In genomic region chr2:24905653-24906155, GRCm38 (mm10) we compare ENCODE assay signal across 12 mouse cellular contexts. TPM values are rescaled to one million over a fixed set of nuclear protein-coding genes. Genes with fewer than 3 reads are reported as not detected.
A peak's percentile ranks its signal among the peaks of the same experiment; 100 is the strongest.
DNase-seq lines count a peak whose midpoint lies in the region; ATAC-seq lines count a peak whose summit lies in the region.
"Had no signal": no experiment of that assay in that cellular context is flagged by ENCODE, and none has a peak within 500 bp of the region (broad histone marks: within the 10 kb centered on the region; RNA-seq: fewer than 3 reads in every experiment).

No protein-coding gene starts in this region.

- H3K4me1 ChIP-seq in kidney, embryonic 14.5 days (ENCODE audit: control insufficient read depth, insufficient read depth, low read length): peaks cover 18% of the 10 kb centered on the region
- peaks cover 18% of the 10 kb centered on the region for H3K4me1 ChIP-seq in embryonic facial prominence, embryonic 10.5 days
- peaks cover 30% of the 10 kb centered on the region for H3K4me1 ChIP-seq in hindbrain, embryonic 12.5 days
- H3K4me1 ChIP-seq in neural tube, embryonic 13.5 days (replicated peaks): peaks cover 51% of the 10 kb centered on the region

- WGBS in kidney, embryonic 14.5 days: 18% methylated on average over 2 of the region's 2 CpGs
- WGBS in embryonic facial prominence, embryonic 10.5 days: 40% methylated on average over 2 of the region's 2 CpGs
- 13% methylated on average over 2 of the region's 2 CpGs for WGBS in hindbrain, embryonic 12.5 days
- WGBS in neural tube, embryonic 13.5 days: 9% methylated on average over 2 of the region's 2 CpGs

- H3K9me3 ChIP-seq in kidney, embryonic 14.5 days (ENCODE audit: control insufficient read depth, low read length): no peaks in the 10 kb centered on the region
- no peaks in the 10 kb centered on the region for H3K9me3 ChIP-seq in embryonic facial prominence, embryonic 10.5 days
- H3K9me3 ChIP-seq in hindbrain, embryonic 12.5 days (replicated peaks): no peaks in the 10 kb centered on the region
- no peaks in the 10 kb centered on the region for H3K9me3 ChIP-seq in neural tube, embryonic 13.5 days

- peak overlapping the region; percentile 55; the same call in 1 of the 2 replicates for H3K27ac ChIP-seq in kidney, embryonic 14.5 days (ENCODE audit: low read depth, low read length)
- H3K27ac ChIP-seq in embryonic facial prominence, embryonic 10.5 days (replicated peaks): peak overlapping the region; percentile 32; the same call in 1 of the 2 replicates
- peak overlapping the region; percentile 85 for H3K27ac ChIP-seq in hindbrain, embryonic 12.5 days
- peak overlapping the region; percentile 88 for H3K27ac ChIP-seq in neural tube, embryonic 13.5 days (replicated peaks)

- peak overlapping the region; percentile 34; the same call in 1 of the 2 replicates for H3K9ac ChIP-seq in kidney, embryonic 14.5 days (ENCODE audit: low read depth, low read length)
- H3K9ac ChIP-seq in hindbrain, embryonic 12.5 days: no peak overlapping the region
- peak overlapping the region; percentile 62 for H3K9ac ChIP-seq in neural tube, embryonic 13.5 days

- DNase-seq in kidney, postnatal 14 days: no peak
- DNase-seq in embryonic facial prominence, embryonic 10.5 days (ENCODE audit: low spot score): no peak
- no peak for DNase-seq in urinary bladder, postnatal 36 days (ENCODE audit: low spot score in 2 of 2)
- no peak for DNase-seq in adrenal gland, postnatal 25 days
- DNase-seq in layer of hippocampus, adult 11-12 months (ENCODE audit: low spot score): no peak
- DNase-seq: adrenal gland, postnatal 10 days; cerebellum, postnatal 36 days; kidney, postnatal 25 days had no signal

- no peak for ATAC-seq in kidney, embryonic 14.5 days (ENCODE audit: low FRiP score, low TSS enrichment)
- ATAC-seq in hindbrain, embryonic 12.5 days (ENCODE audit: low FRiP score): peak; percentile 63; the same call in 1 of the 2 replicates
- ATAC-seq in neural tube, embryonic 13.5 days (ENCODE audit: low read depth): no peak

- no peaks in the 10 kb centered on the region for H3K27me3 ChIP-seq in kidney, embryonic 14.5 days (ENCODE audit: control insufficient read depth, insufficient read depth, low read length)
- H3K27me3 ChIP-seq in embryonic facial prominence, embryonic 10.5 days (replicated peaks; ENCODE audit: low read depth, poor library complexity, severe bottlenecking): no peaks in the 10 kb centered on the region
- H3K27me3 ChIP-seq in hindbrain, embryonic 12.5 days: no peaks in the 10 kb centered on the region
- no peaks in the 10 kb centered on the region for H3K27me3 ChIP-seq in neural tube, embryonic 13.5 days

- H3K4me2 ChIP-seq in kidney, embryonic 14.5 days (replicated peaks; ENCODE audit: low read depth, low read length): no peak overlapping the region
- H3K4me2 ChIP-seq in hindbrain, embryonic 12.5 days (replicated peaks): peak overlapping the region; percentile 23; the same call in 1 of the 2 replicates
- peak overlapping the region; percentile 34 for H3K4me2 ChIP-seq in neural tube, embryonic 13.5 days
- H3K4me2 ChIP-seq: liver, embryonic 11.5 days had no signal

- H3K4me3 ChIP-seq in kidney, embryonic 14.5 days (ENCODE audit: low read length): no peak overlapping the region
- no peak overlapping the region for H3K4me3 ChIP-seq in embryonic facial prominence, embryonic 10.5 days
- no peak overlapping the region for H3K4me3 ChIP-seq in hindbrain, embryonic 12.5 days
- no peak overlapping the region for H3K4me3 ChIP-seq in neural tube, embryonic 13.5 days

- no peaks in the 10 kb centered on the region; the same call in 1 of the 2 replicates for H3K36me3 ChIP-seq in kidney, embryonic 14.5 days (ENCODE audit: control insufficient read depth, insufficient read depth, low read length)
- peaks cover 23% of the 10 kb centered on the region for H3K36me3 ChIP-seq in embryonic facial prominence, embryonic 10.5 days (replicated peaks)
- H3K36me3 ChIP-seq in hindbrain, embryonic 12.5 days: no peaks in the 10 kb centered on the region
- 0 out of 2 replicates have a peak, but pooled peaks cover 5% of the 10 kb centered on the region for H3K36me3 ChIP-seq in neural tube, embryonic 13.5 days

RNA-seq across cellular contexts. Expression of gene Ehmt1, which starts 13.7 kb away (rescaled TPM):
- 61.3 and 101 TPM in 2 replicates for polyA plus RNA-seq in kidney, embryonic 14.5 days (2014; fragmentation: Nextera tagmentation; extraction: Ambion mirVana)
- polyA plus RNA-seq in embryonic facial prominence, embryonic 10.5 days (2016; fragmentation: Nextera tagmentation; extraction: Ambion mirVana): 157 and 163 TPM in 2 replicates
- polyA plus RNA-seq in hindbrain, embryonic 12.5 days (2016; fragmentation: Nextera tagmentation; extraction: Ambion mirVana): 126 and 134 TPM in 2 replicates
- 96.0 and 110 TPM in 2 replicates for polyA plus RNA-seq in neural tube, embryonic 13.5 days (2015; fragmentation: Nextera tagmentation; extraction: Ambion mirVana)
- 66.2 and 70.1 TPM in 2 replicates for total RNA-seq in adrenal gland, postnatal 25 days (2021)

RNA-seq across cellular contexts. Expression of gene Arrdc1, which starts 29.3 kb away (rescaled TPM):
- 35.7 and 40.3 TPM in 2 replicates for polyA plus RNA-seq in kidney, embryonic 14.5 days (2014; fragmentation: Nextera tagmentation; extraction: Ambion mirVana)
- polyA plus RNA-seq in embryonic facial prominence, embryonic 10.5 days (2016; fragmentation: Nextera tagmentation; extraction: Ambion mirVana): 18.7 and 21.9 TPM in 2 replicates
- 20.0 and 21.9 TPM in 2 replicates for polyA plus RNA-seq in hindbrain, embryonic 12.5 days (2016; fragmentation: Nextera tagmentation; extraction: Ambion mirVana)
- 26.4 and 26.9 TPM in 2 replicates for polyA plus RNA-seq in neural tube, embryonic 13.5 days (2015; fragmentation: Nextera tagmentation; extraction: Ambion mirVana)
- 16.2 and 26.4 TPM in 2 replicates for total RNA-seq in adrenal gland, postnatal 25 days (2021)

RNA-seq across cellular contexts. Expression of gene Zmynd19, which starts 43.9 kb away (rescaled TPM):
- polyA plus RNA-seq in kidney, embryonic 14.5 days (2014; fragmentation: Nextera tagmentation; extraction: Ambion mirVana): 15.2 and 28.5 TPM in 2 replicates
- polyA plus RNA-seq in embryonic facial prominence, embryonic 10.5 days (2016; fragmentation: Nextera tagmentation; extraction: Ambion mirVana): 25.3 and 25.6 TPM in 2 replicates
- polyA plus RNA-seq in hindbrain, embryonic 12.5 days (2016; fragmentation: Nextera tagmentation; extraction: Ambion mirVana): 19.7 and 20.7 TPM in 2 replicates
- polyA plus RNA-seq in neural tube, embryonic 13.5 days (2015; fragmentation: Nextera tagmentation; extraction: Ambion mirVana): 18.3 and 18.5 TPM in 2 replicates
- 21.3 and 26.6 TPM in 2 replicates for total RNA-seq in adrenal gland, postnatal 25 days (2021)

RNA-seq across cellular contexts. Expression of gene Dph7, which starts 56.5 kb away (rescaled TPM):
- polyA plus RNA-seq in kidney, embryonic 14.5 days (2014; fragmentation: Nextera tagmentation; extraction: Ambion mirVana): 26.4 and 30.2 TPM in 2 replicates
- 34.9 and 35.0 TPM in 2 replicates for polyA plus RNA-seq in embryonic facial prominence, embryonic 10.5 days (2016; fragmentation: Nextera tagmentation; extraction: Ambion mirVana)
- 28.5 and 29.9 TPM in 2 replicates for polyA plus RNA-seq in hindbrain, embryonic 12.5 days (2016; fragmentation: Nextera tagmentation; extraction: Ambion mirVana)
- polyA plus RNA-seq in neural tube, embryonic 13.5 days (2015; fragmentation: Nextera tagmentation; extraction: Ambion mirVana): 32.7 and 33.6 TPM in 2 replicates
- 9.6 and 15.5 TPM in 2 replicates for total RNA-seq in adrenal gland, postnatal 25 days (2021)

Comparison
In these comparisons a context has a peak if more than half of its experiments do, and no peak if none do; other contexts are left out.
1. H3K27ac ChIP-seq: peak in every context shown above with its lines; median percentile 88 in neural tube, embryonic 13.5 days; 85 in hindbrain, embryonic 12.5 days; 55 in kidney, embryonic 14.5 days; 32 in embryonic facial prominence, embryonic 10.5 days.